ENCODE assay signal across 13 mouse cellular contexts in the genomic region with DNA sequence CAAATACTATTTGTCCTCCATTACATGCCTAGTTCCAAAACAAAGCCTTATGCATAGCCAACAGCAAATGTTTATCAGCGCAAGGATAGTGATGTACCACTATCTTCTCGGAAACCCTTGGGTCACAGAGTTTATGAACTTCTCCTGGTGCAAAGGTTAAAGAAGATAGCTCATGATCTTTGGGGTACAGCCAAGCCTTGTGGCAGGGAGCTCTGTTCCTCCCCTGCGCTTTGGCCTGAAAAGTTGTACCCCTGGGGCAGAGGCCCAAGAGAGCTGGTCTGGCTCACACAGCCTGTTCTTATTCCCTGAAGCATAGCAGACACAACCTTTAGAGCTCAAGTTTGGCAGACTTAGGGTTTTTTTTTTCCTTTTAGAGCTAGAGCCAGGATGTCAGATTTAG.
DNase-seq lines count a peak whose midpoint lies in the region; ATAC-seq and TF ChIP-seq lines count a peak whose summit lies in the region.
"Had no signal": no experiment of that assay in that cellular context is flagged by ENCODE, and none has a peak within 500 bp of the region (broad histone marks: within the 10 kb centered on the region; RNA-seq: fewer than 3 reads in every experiment).

No protein-coding gene starts in this region.

- peaks cover 11% of the 10 kb centered on the region for H3K4me1 ChIP-seq in liver, adult 2 months (ENCODE audit: control insufficient read depth, insufficient read depth, low read length)
- no peaks in the 10 kb centered on the region for H3K4me1 ChIP-seq in liver, embryonic 12.5 days
- H3K4me1 ChIP-seq: stomach, embryonic 15.5 days had no signal

- no peaks in the 10 kb centered on the region for H3K36me3 ChIP-seq in liver, adult 2 months (ENCODE audit: control insufficient read depth, insufficient read depth, low read length)
- H3K36me3 ChIP-seq in liver, embryonic 12.5 days, result no peaks in the 10 kb centered on the region
- H3K36me3 ChIP-seq: stomach, embryonic 15.5 days had no signal

- WGBS in liver, adult 2 months, result 20% methylated on average over 3 of the region's 3 CpGs
- WGBS in liver, embryonic 12.5 days (ENCODE audit: insufficient replicate concordance), result 74% methylated on average over 3 of the region's 3 CpGs

- no peak overlapping the region for H3K9ac ChIP-seq in liver, adult 2 months (ENCODE audit: low read depth, low read length)
- H3K9ac ChIP-seq in liver, embryonic 12.5 days, result no peak overlapping the region
- H3K9ac ChIP-seq: liver, postnatal 0 days; stomach, embryonic 15.5 days had no signal

- no peaks in the 10 kb centered on the region for H3K9me3 ChIP-seq in liver, embryonic 12.5 days (replicated peaks)
- H3K9me3 ChIP-seq: stomach, embryonic 15.5 days had no signal

- no peak overlapping the region for H3K4me2 ChIP-seq in liver, embryonic 12.5 days
- H3K4me2 ChIP-seq: stomach, embryonic 15.5 days had no signal

- H3K4me3 ChIP-seq in gastrocnemius, adult 2 months, result no peak overlapping the region
- no peak overlapping the region for H3K4me3 ChIP-seq in liver, adult 2 months (ENCODE audit: insufficient read depth, low read depth, low read length)
- no peak overlapping the region for H3K4me3 ChIP-seq in liver, embryonic 12.5 days
- H3K4me3 ChIP-seq: stomach, embryonic 15.5 days had no signal

- TF ChIP-seq POLR2A in liver, adult 2 months (IDR thresholded peaks at IDR 0.05; ENCODE audit: extremely low read depth, insufficient read depth, low read length), result no peak

- H3K27me3 ChIP-seq in liver, adult 2 months (ENCODE audit: control insufficient read depth, insufficient read depth, low read length), result no peaks in the 10 kb centered on the region
- H3K27me3 ChIP-seq in liver, embryonic 12.5 days (replicated peaks), result no peaks in the 10 kb centered on the region
- H3K27me3 ChIP-seq: stomach, embryonic 15.5 days had no signal

- intact Hi-C loops in gastrocnemius, adult 2 months (cut with DNase I), result no loop called here

- ATAC-seq in liver, embryonic 12.5 days, result no peak
- ATAC-seq: CD4-positive, CD25-positive, alpha-beta regulatory T cell, adult 4 months; liver, postnatal 0 days had no signal

- no peak for TF ChIP-seq CTCF in gastrocnemius, adult 2 months (IDR thresholded peaks at IDR 0.05)
- no peak for TF ChIP-seq CTCF in liver, adult 2 months (IDR thresholded peaks at IDR 0.05; ENCODE audit: low read depth, low read length)

- DNase-seq in gastrocnemius, adult 2 months, result peak; percentile 46
- DNase-seq in gastrocnemius, postnatal 10 days, result no peak
- DNase-seq in liver, adult 2 months (ENCODE audit: extremely low read depth, low read depth, low spot score), result peak; percentile 89
- peak; percentile 15 for DNase-seq in adrenal gland, postnatal 25 days
- peak; percentile 34 for DNase-seq in ovary, postnatal 14 days (ENCODE audit: low spot score)
- no peak for DNase-seq in neural tube, embryonic 10.5 days (ENCODE audit: extremely low spot score, low spot score)
- DNase-seq in layer of hippocampus, adult 18-20 months (ENCODE audit: low spot score in 2 of 2), result no peak
- DNase-seq: cerebellum, adult 8-10 months; liver, postnatal 0 days; thymus, postnatal 36 days had no signal

- no peaks in the 10 kb centered on the region for H3K79me2 ChIP-seq in liver, adult 2 months (ENCODE audit: control insufficient read depth, insufficient read depth, low read length)

- H3K27ac ChIP-seq in gastrocnemius, adult 2 months, result no peak overlapping the region
- H3K27ac ChIP-seq in liver, adult 2 months (replicated peaks; ENCODE audit: insufficient read depth, low read depth, low read length), result peak overlapping the region; percentile 69; the same call in 1 of the 2 replicates
- no peak overlapping the region for H3K27ac ChIP-seq in liver, embryonic 12.5 days
- H3K27ac ChIP-seq: stomach, embryonic 15.5 days had no signal

Comparison
In these comparisons a context has a peak if more than half of its experiments do, and no peak if none do; other contexts are left out.
1. DNase-seq: peak in gastrocnemius, adult 2 months (single experiment), liver, adult 2 months (single experiment), adrenal gland, postnatal 25 days (single experiment) and ovary, postnatal 14 days (single experiment); none in gastrocnemius, postnatal 10 days (single experiment), neural tube, embryonic 10.5 days (single experiment) and layer of hippocampus, adult 18-20 months (0 of 2).